Mouse (Mus musculus) cerebellum, postnatal 25 days (tissue): Measurements from ENCODE around the gene Usp9x.
A peak's percentile ranks its signal among the peaks of the same experiment; 100 is the strongest.

Experiments used
- DNase-seq, 2 experiments: peaks; one replicate each; pipeline ENCODE4 v3.0.0; 2021; ENCODE audit warnings: mixed read lengths in 2 of 2

Gene Usp9x

GRCm38 (mm10) chrX:13071241-13071775 is at the start of gene Usp9x:
Gene Usp9x, plus strand, starts transcription at chrX:13071498.
- DNase-seq = peak in 1 of 2 experiments; percentile 92

GRCm38 (mm10) chrX:13022547-13023310 is 48.6 kb upstream of the Usp9x start:
- no peak for DNase-seq

GRCm38 (mm10) chrX:13024539-13025202 is 46.6 kb upstream of the Usp9x start:
- DNase-seq = no peak

GRCm38 (mm10) chrX:13025286-13025685 is 46.0 kb upstream of the Usp9x start:
- no peak for DNase-seq

GRCm38 (mm10) chrX:13028156-13028555 is 43.1 kb upstream of the Usp9x start:
- DNase-seq = no peak

- no peak for DNase-seq
Observed at GRCm38 (mm10) chrX:13029996-13030395, 41.3 kb upstream of the Usp9x start.

GRCm38 (mm10) chrX:13037085-13037484 is 34.2 kb upstream of the Usp9x start:
- no peak for DNase-seq

- DNase-seq = peak; percentile 54 to 65
Observed at GRCm38 (mm10) chrX:13039211-13039610, 32.1 kb upstream of the Usp9x start.

- no peak for DNase-seq
Observed at GRCm38 (mm10) chrX:13040391-13040790, 30.9 kb upstream of the Usp9x start.

- peak; percentile 91 to 92 for DNase-seq
Observed at GRCm38 (mm10) chrX:13041630-13042129, 29.6 kb upstream of the Usp9x start.

GRCm38 (mm10) chrX:13043780-13044179 is 27.5 kb upstream of the Usp9x start:
- no peak for DNase-seq

GRCm38 (mm10) chrX:13044666-13045065 is 26.6 kb upstream of the Usp9x start:
- DNase-seq = no peak

- no peak for DNase-seq
Observed at GRCm38 (mm10) chrX:13046893-13047435, 24.3 kb upstream of the Usp9x start.

- peak; percentile 23 to 37 for DNase-seq
Observed at GRCm38 (mm10) chrX:13047631-13048345, 23.5 kb upstream of the Usp9x start.

- no peak for DNase-seq
Observed at GRCm38 (mm10) chrX:13054612-13055011, 16.7 kb upstream of the Usp9x start.

- DNase-seq = no peak
Observed at GRCm38 (mm10) chrX:13061961-13062360, 9.3 kb upstream of the Usp9x start.

- DNase-seq = no peak
Observed at GRCm38 (mm10) chrX:13064273-13064925, 6.9 kb upstream of the Usp9x start.

- DNase-seq = no peak
Observed at GRCm38 (mm10) chrX:13070206-13070572, 1.1 kb upstream of the Usp9x start.

GRCm38 (mm10) chrX:13070573-13071240 is 591 bp upstream of the Usp9x start:
- peak; percentile 91 to 95 for DNase-seq

GRCm38 (mm10) chrX:13071776-13072460 is 620 bp downstream of the Usp9x start:
- peak; percentile 71 to 72 for DNase-seq

GRCm38 (mm10) chrX:13072461-13072982 is 1.2 kb downstream of the Usp9x start:
- DNase-seq = peak; percentile 77 to 84
